Mouse (Mus musculus) embryonic facial prominence, embryonic 11.5 days (tissue): ENCODE results near the gene Spcs1. TPM values are rescaled to one million over a fixed set of nuclear protein-coding genes. Genes with fewer than 3 reads are reported as not detected.

Source experiments
- ATAC-seq: fragments of 200-750 bp; cut with Nextera tagmentation; replicated peaks from 2 replicates; pipeline ENCODE4 v1.8.0; 2017; ENCODE audit warnings: low read depth; ENCODE audit not compliant: insufficient number of reproducible peaks, low FRiP score, low TSS enrichment
- DNase-seq: peaks from one replicate; pipeline ENCODE4 v3.0.0-alpha.2; 2015; ENCODE audit warnings: low spot score
- H3K27ac ChIP-seq: fragments of 300-500 bp; sonication (generic); replicated peaks from 2 replicates; pipeline ENCODE4 v1.5.1; 2014; ENCODE audit warnings: mild to moderate bottlenecking, low read depth, low read length, control low read depth
- H3K27me3 ChIP-seq: fragments of 300-500 bp; sonication (generic); 2 replicates; pipeline ENCODE4 v1.6.1; 2014; ENCODE audit warnings: mild to moderate bottlenecking, low read length, moderate library complexity, mixed read lengths; ENCODE audit not compliant: control insufficient read depth, insufficient read depth
- H3K36me3 ChIP-seq: fragments of 300-500 bp; sonication (generic); replicated peaks from 2 replicates; pipeline ENCODE4 v1.6.1; 2014; ENCODE audit warnings: low read depth, mild to moderate bottlenecking, low read length, moderate library complexity, mixed read lengths; ENCODE audit not compliant: control insufficient read depth, insufficient read depth
- H3K4me1 ChIP-seq: fragments of 300-500 bp; sonication (generic); 2 replicates; pipeline ENCODE4 v1.6.1; 2014; ENCODE audit warnings: low read length, mixed read lengths; ENCODE audit not compliant: control insufficient read depth, insufficient read depth
- H3K4me2 ChIP-seq: fragments of 300-500 bp; sonication (generic); 2 replicates; pipeline ENCODE4 v1.6.1; 2014; ENCODE audit warnings: low read depth, mild to moderate bottlenecking, control low read depth, low read length, moderate library complexity
- H3K4me3 ChIP-seq: fragments of 300-500 bp; sonication (generic); 2 replicates; pipeline ENCODE4 v1.5.1; 2014; ENCODE audit warnings: low read depth, low read length, control low read depth
- H3K9ac ChIP-seq: fragments of 300-500 bp; sonication (generic); replicated peaks from 2 replicates; pipeline ENCODE4 v1.6.1; 2014; ENCODE audit warnings: mild to moderate bottlenecking, control low read depth, low read length
- H3K9me3 ChIP-seq: fragments of 300-500 bp; sonication (generic); replicated peaks from 2 replicates; pipeline ENCODE4 v1.6.1; 2016; ENCODE audit warnings: mild to moderate bottlenecking, low read length, inconsistent platforms, mixed read lengths; ENCODE audit not compliant: control insufficient read depth
- WGBS: fragments of 180-500 bp; shearing (Covaris S2); extraction: QIAGEN DNeasy Blood & Tissue Kit; methylation state at CpG from one replicate; pipeline ENCODE4 v1.1.7; 2014; 5-methylcytosine and 5-hydroxymethylcytosine counted together
- polyA plus RNA-seq: library from polyadenylated mRNA; unstranded; fragments of >200 nt; fragmentation: Nextera tagmentation; extraction: Ambion mirVana; gene quantifications from 2 replicates; pipeline ENCODE4 v1.2.1, GENCODE M21; 2014

Gene Spcs1
- 293 and 321 TPM in 2 replicates for polyA plus RNA-seq

DNA sequence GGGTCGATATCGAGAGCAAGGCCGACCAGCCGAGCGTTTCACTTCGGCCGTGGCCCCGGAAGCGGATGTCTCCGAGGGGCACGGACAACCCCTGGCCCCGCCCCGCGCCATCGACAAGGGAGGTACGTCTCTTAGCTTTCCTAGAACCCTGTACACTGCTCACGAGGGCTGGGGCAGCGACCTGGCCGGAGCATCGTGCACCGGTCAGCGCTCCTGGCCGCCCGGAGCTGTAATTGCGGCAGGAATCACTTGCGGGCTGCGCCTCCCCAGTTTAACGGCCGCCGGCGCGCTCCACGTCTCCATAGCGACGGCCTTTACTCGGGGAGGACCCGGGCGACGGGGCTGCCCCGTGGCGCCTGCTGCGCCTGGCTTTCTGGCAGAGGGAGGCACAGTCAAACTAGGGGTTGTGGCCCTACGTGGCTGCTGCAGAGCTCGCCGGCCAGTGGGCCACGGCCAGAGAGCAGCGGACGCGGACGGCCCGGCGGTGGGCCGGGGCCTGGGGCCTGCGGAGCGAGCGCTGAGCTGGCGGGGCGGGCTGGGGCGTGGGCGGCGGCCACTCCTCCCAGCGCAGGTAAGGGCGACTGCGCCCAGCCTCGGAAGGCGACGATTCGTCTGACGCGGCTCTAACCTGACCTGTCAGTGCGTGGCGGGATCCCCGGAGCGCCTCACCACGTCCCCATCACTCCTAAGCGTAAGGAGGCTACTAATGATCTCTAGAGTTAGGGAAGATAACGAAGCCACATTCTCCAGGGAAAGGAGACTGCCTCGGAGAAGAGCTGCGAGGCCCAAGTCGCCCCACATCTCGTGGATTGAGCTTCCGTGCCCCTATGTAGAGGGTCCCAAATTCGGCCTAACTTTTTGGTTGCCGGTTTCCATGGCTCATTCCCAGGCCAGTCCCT lies at the start of gene Spcs1, which contains the start of gene Glt8d1:
TSS of gene Spcs1 (minus strand) at position 366 of the 899 bp plus-strand sequence.
TSS of gene Glt8d1 (plus strand) at position 94 of the 899 bp plus-strand sequence.
- peak within 1 kb of the TSS; percentile 78 for H3K4me2 ChIP-seq
- H3K27ac ChIP-seq: peak within 1 kb of the TSS; percentile 85
- ATAC-seq (peak; percentile 89), DNase-seq (peak; percentile 88)
- H3K4me1 ChIP-seq: no peaks in the 10 kb centered on the region
- H3K9ac ChIP-seq: peak within 1 kb of the TSS; percentile 93
- H3K36me3 ChIP-seq: no peaks in the 10 kb centered on the region
- peak within 1 kb of the TSS; percentile 93 for H3K4me3 ChIP-seq
- H3K9me3 ChIP-seq: no peaks in the 10 kb centered on the region
- H3K27me3 ChIP-seq: no peaks in the 10 kb centered on the region
- under 1% methylated on average over 80 of the region's 84 CpGs for WGBS

DNA sequence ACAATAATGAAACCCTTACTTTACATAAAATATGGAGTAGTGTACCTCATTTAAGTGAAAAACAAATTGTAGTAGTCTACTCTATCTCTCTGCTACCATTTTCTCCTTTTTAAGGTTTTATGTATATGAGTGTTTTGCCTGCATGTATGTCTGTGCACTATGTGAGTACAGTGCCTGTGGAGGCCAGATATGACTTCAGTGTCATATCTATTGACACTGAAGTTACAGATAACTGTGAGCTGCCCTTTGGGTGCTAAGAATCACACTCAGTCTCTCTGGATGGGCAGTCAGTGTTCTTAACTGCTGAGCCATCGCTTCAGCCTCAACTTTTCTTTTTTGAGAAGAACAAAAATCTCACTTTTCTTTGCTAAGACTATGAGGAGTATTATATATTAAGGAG lies 44.3 kb upstream of the Spcs1 start:
- ATAC-seq: no peak
- DNase-seq: no peak
- H3K9ac ChIP-seq: no peak overlapping the region
- H3K27ac ChIP-seq: no peak overlapping the region
- no peaks in the 10 kb centered on the region for H3K9me3 ChIP-seq
- no peak overlapping the region for H3K4me2 ChIP-seq
- no peaks in the 10 kb centered on the region for H3K27me3 ChIP-seq
- no peaks in the 10 kb centered on the region for H3K4me1 ChIP-seq
- H3K36me3 ChIP-seq: peaks cover 12% of the 10 kb centered on the region
- H3K4me3 ChIP-seq: no peak overlapping the region
- 96% methylated on average over 1 of the region's 1 CpGs for WGBS

DNA sequence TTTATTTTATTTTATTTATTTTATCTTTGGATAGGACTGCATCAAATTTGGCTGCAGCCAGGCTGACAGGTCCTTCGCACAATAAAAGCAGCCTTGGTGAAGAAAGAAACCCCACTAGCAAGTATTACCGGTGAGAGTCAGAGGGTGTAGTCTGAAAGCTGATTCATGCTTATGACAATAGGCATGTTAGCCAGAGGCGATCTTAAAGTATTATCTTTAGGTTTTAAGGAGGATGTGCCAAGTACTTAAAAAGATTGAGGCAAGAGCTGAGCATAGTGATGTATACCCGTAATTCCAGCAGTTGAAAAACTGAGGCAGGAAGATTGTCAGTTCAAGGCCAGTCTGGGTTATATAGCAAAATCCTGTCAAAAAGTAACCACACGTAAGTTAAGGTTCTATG lies 43.8 kb upstream of the Spcs1 start:
- 94% methylated on average over 5 of the region's 5 CpGs for WGBS
- DNase-seq (no peak), ATAC-seq (no peak)
- Histone ChIP-seq H3K27ac (no peak overlapping the region), H3K4me3 (no peak overlapping the region), H3K36me3 (peaks cover 7% of the 10 kb centered on the region; the same call in 1 of the 2 replicates), H3K4me2 (no peak overlapping the region), H3K27me3 (no peaks in the 10 kb centered on the region), H3K9ac (no peak overlapping the region), H3K4me1 (no peaks in the 10 kb centered on the region), H3K9me3 (no peaks in the 10 kb centered on the region)

DNA sequence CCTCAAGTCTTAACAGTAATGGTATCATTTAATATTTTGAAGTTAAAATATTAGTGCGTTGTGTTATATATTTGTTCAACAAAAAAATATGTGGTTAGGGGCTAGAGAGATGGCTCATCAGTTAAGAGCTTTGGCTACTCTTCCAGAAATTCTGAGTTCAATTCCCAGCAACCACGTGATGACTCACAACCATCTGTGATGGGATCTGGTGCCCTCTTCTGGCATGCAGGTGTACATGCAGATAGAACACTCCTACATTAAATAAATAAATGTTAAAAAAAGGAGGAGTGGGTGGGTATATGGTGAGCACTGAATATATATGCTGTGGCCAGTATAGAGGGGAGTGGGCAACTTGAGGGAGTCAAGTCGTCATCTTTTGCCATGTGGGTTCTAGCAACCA lies 24.3 kb upstream of the Spcs1 start:
- Histone ChIP-seq H3K4me3 (no peak overlapping the region), H3K9me3 (no peaks in the 10 kb centered on the region), H3K36me3 (peaks cover 19% of the 10 kb centered on the region), H3K4me1 (no peaks in the 10 kb centered on the region), H3K27me3 (no peaks in the 10 kb centered on the region), H3K27ac (no peak overlapping the region), H3K4me2 (no peak overlapping the region), H3K9ac (no peak overlapping the region)
- peak; percentile 9 for DNase-seq
- WGBS: 72% methylated on average over 3 of the region's 3 CpGs
- ATAC-seq: no peak

DNA sequence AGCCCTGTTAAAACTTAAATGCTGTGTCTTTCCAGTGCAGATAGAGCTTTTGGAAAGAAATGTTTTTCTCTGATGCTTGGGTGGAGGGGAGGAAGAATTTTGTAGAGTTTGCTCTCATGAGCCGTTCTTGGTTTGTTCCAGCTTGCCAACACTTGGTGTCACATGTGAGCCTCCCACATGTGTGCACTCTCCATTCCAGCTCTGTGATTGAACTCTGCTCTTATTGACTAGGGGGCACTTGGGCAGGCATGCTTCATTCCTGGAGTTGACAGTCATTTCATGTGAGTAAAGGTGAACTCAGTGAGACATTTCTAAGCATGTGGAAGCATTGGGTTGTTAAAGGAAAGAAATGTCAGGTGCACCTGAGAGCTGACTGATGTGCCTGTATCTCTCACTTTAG lies 21.1 kb upstream of the Spcs1 start:
- H3K9ac ChIP-seq: no peak overlapping the region
- DNase-seq: no peak
- WGBS: 69% methylated on average over 1 of the region's 1 CpGs
- ATAC-seq: no peak
- peaks cover 14% of the 10 kb centered on the region for H3K36me3 ChIP-seq
- peaks cover under 1% of the 10 kb centered on the region; the same call in 1 of the 2 replicates for H3K4me1 ChIP-seq
- no peak overlapping the region for H3K27ac ChIP-seq
- H3K4me3 ChIP-seq: no peak overlapping the region
- H3K9me3 ChIP-seq: no peaks in the 10 kb centered on the region
- no peak overlapping the region for H3K4me2 ChIP-seq
- H3K27me3 ChIP-seq: no peaks in the 10 kb centered on the region

DNA sequence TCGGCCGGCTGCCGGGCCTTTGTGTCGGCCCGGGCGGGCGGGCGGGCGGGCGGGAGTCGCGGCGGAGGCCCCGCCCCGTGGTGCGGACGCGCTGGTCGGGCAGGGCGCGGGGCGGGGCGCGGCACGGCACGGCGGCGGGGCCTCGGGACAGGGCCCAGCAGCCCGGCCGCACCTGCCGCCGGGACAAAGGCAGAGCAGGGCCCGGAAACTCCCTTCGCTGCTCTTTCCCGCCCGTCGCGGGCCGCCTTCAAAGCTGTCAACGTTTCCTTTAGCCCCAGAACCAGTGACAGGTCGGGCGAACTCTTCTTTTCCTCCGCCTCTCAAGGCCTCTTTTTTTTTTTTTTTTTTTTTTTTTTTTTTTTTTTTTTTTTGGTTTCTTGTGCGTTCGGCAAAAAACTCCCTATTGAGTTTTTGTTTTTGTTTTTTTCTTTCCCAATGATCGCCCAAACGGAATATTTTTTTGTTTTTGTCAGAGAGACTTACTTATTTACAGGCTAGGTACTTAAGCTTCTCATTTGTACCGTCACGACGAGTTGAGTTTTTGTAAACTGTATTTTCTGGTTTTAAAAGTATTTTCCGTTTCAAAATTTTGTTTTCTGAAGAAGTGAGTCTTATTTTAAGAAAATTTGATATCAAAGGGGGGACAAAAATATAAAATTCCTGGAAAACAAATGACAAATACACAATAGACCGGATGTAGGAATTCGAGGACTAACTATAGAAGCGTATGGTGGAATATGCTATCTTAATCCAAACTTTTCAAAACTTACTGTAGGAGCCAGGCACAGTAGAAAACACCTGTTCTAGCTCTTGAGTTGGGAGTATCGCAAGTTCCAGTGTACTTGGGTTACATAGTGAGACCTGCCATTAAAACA lies 18.1 kb upstream of the Spcs1 start:
- H3K27me3 ChIP-seq: no peaks in the 10 kb centered on the region
- H3K9ac ChIP-seq: peak overlapping the region; percentile 98
- H3K4me2 ChIP-seq: peak overlapping the region; percentile 42
- peak overlapping the region; percentile 83 for H3K4me3 ChIP-seq
- peaks cover 12% of the 10 kb centered on the region for H3K36me3 ChIP-seq
- peak overlapping the region; percentile 96 for H3K27ac ChIP-seq
- 10% methylated on average over 30 of the region's 56 CpGs for WGBS
- no peaks in the 10 kb centered on the region for H3K9me3 ChIP-seq
- peak; percentile 85 for DNase-seq
- peaks cover 4% of the 10 kb centered on the region for H3K4me1 ChIP-seq
- ATAC-seq: peak; percentile 89

DNA sequence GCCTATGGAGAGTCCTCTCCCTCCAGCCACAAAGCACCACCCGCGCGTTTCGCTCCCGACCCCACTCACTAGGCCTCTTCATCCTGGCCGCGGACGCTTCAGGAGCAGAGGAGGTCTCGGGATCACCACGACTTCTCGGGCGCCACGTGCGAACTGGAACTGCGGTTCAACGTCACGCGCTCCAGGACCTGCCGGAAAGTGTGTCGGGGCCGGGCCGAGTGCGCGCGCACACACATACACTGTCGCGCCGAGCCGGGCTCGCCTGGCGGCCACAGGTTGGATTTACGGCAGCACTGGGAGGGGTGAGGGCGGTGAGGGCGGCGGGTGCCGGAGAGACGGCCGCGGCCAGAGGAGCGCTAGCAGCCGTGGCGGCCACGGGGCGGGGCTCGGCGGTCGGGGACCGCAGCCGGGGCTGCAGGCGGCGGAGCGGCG lies 17.4 kb upstream of the Spcs1 start, which contains the start of the genes Pbrm1 and Gnl3:
TSS of gene Pbrm1 (plus strand) at position 279 of the 432 bp plus-strand sequence.
TSS of gene Gnl3 (minus strand) at position 293 of the 432 bp plus-strand sequence.
- H3K27me3 ChIP-seq: no peaks in the 10 kb centered on the region
- peak within 1 kb of the TSS; percentile 98 for H3K9ac ChIP-seq
- H3K9me3 ChIP-seq: no peaks in the 10 kb centered on the region
- H3K27ac ChIP-seq: peak within 1 kb of the TSS; percentile 96
- DNase-seq: peak; percentile 97
- peak within 1 kb of the TSS; percentile 55 for H3K4me2 ChIP-seq
- peak; percentile 92 for ATAC-seq
- H3K4me3 ChIP-seq: peak within 1 kb of the TSS; percentile 83
- H3K36me3 ChIP-seq: peaks cover 9% of the 10 kb centered on the region
- 0% methylated on average over 41 of the region's 53 CpGs for WGBS
- H3K4me1 ChIP-seq: peaks cover 4% of the 10 kb centered on the region
